Mouse (Mus musculus): ENCODE results near the gene Eif4enif1. TPM values are rescaled to one million over a fixed set of nuclear protein-coding genes. Genes with fewer than 3 reads are reported as not detected.
A peak's percentile ranks its signal among the peaks of the same experiment; 100 is the strongest.
"Not testable (repeated sequence)": the region's sequence is repeated elsewhere in the genome, so short reads cannot be mapped to it uniquely, and the experiment has no call there.

Eif4enif1 gene
- total RNA-seq (2021) = 10 to 100 TPM; 60.6 to 62.1 TPM

GRCm38 (mm10) chr11:3202231-3202701, at the start of gene Eif4enif1:
TSS of gene Eif4enif1 (plus strand) at chr11:3202392.
- peak; percentile 83 to 94 for DNase-seq (ENCODE audit: extremely low spot score in 1 of 2, low spot score in 2 of 2)
- intact Hi-C loops (cut with DNase I) = loop anchor here (5.0 kb wide), 1 partner anchor 65 kb away; the partner anchor contains the start of gene Drg1

DNA sequence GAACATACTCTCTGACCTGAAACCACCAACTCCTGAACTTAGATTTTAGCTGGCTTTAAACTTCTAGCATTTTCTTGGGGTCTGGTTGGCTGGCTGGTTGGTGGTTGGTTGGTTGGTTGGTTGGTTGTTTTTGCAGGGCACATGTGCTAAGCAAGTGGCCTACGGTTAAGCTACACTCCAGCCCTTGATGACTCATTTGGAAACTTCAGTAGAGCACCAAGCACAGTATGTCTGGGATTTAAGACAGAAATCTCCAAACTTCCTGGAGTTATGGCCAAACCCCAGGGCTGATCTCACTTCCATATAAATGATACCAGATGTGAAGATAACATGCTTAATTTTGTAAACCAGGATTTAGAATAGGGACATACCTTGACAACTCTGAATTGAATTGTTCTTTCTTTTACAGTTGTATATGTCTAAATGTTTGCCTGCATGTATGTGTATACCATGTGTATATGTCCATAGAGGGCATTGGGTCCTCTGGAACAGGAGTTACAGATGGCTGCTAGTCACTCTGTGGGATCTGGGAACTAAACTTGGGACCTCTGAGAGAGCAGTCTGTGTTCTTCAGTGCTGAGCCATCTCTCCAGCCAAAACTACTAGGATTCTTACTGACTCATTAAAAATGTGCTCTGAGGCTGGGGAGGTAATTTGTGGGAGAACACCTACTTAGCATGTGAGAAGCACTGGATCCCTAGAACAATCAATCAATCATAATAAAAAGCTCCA, 48.4 kb upstream of the Eif4enif1 start:
- intact Hi-C loops (cut with DNase I) = not testable (repeated sequence)
- peak; percentile 66 to 76 for DNase-seq (ENCODE audit: extremely low spot score in 1 of 2, low spot score in 2 of 2)

GRCm38 (mm10) chr11:3156991-3157390, 45.2 kb upstream of the Eif4enif1 start:
- intact Hi-C loops (cut with DNase I); DNase-seq (ENCODE audit: extremely low spot score in 1 of 2, low spot score in 2 of 2): not testable (repeated sequence)

DNA sequence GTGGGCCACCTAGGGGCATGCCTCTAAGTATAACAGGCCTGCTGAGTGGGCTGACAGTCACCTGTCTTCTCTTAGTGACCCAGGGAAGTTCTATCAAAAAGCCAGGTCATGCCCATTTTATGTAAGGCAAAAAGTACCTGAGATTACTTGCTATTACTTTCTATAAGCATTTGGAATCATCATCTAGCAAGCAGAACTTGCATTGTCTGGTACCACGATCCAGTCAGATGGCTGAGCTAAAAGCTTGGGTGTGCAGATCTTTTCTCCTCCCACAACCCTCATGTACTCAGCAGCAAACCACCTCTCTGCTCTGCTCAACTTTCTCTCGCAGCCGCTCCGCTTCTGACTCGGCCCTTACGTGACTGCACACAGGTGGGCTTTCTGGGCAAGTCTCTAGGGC, 44.2 kb upstream of the Eif4enif1 start:
- intact Hi-C loops (cut with DNase I); DNase-seq (ENCODE audit: extremely low spot score in 1 of 2, low spot score in 2 of 2): not testable (repeated sequence)

- DNase-seq (ENCODE audit: extremely low spot score in 1 of 2, low spot score in 2 of 2); intact Hi-C loops (cut with DNase I): not testable (repeated sequence)
Observed at GRCm38 (mm10) chr11:3158800-3159199, 43.4 kb upstream of the Eif4enif1 start.

DNA sequence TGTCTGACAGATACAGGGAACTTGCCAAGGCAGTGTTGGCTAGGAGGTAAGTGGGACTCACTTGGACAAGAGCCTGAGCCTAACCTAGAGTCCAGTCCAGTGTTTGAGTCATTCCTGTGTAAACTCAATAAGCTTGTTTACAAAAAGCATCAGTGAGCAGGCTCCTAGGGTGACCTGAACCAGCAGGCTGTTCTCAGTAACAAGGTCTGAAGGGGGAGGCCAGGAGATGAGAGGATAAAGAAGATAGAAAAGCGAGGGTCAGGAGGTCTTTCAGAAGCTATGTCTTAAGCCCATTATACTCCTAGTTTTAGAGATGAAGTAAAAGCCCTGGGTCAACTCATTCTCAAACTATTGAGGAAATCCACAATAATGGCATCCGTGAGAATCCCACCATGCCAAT, 40.8 kb upstream of the Eif4enif1 start:
- intact Hi-C loops (cut with DNase I) = not testable (repeated sequence)
- DNase-seq (ENCODE audit: extremely low spot score in 1 of 2, low spot score in 2 of 2) = peak in 1 of 2 experiments; percentile 75

DNA sequence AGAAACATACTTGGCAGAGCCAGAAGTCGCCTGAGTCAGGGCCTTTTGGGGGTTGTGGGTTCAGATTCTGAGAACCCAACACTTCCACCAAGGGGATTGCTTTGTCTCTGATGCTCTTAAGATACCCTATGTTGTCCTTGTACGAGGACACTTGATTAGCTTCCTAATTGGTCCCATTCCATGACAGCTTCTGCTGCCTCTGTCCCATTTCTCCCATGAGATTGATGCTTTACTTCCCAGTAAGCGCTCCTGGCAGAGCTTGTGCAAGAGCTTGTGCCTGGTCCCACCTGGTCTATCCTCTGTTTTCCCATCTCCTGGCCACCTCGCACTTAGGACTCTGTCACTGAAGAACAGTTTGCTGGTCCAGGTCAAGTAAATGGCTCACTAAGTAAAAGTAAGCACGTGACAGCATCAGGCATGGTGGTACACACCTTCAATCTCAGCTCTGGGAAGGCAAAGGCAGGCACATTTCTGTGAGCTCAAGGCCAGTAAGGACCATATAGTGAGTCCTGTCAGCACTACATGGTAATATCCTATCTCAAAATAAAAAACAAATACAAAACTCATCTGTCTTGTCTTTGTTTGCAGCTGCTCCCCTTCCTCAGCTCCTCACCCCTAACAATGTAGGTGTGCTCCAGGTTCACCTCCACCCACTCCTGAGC, 39.8 kb upstream of the Eif4enif1 start:
- intact Hi-C loops (cut with DNase I) = not testable (repeated sequence)

GRCm38 (mm10) chr11:3163122-3163521, 39.1 kb upstream of the Eif4enif1 start:
- intact Hi-C loops (cut with DNase I) = not testable (repeated sequence)
- DNase-seq (ENCODE audit: extremely low spot score in 1 of 2, low spot score in 2 of 2) = peak in 1 of 2 experiments; percentile 59

More for the DNA sequence above, 39.8 kb upstream of the Eif4enif1 start:
- DNase-seq (ENCODE audit: extremely low spot score in 1 of 2, low spot score in 2 of 2) = peak in 1 of 2 experiments; percentile 72

DNA sequence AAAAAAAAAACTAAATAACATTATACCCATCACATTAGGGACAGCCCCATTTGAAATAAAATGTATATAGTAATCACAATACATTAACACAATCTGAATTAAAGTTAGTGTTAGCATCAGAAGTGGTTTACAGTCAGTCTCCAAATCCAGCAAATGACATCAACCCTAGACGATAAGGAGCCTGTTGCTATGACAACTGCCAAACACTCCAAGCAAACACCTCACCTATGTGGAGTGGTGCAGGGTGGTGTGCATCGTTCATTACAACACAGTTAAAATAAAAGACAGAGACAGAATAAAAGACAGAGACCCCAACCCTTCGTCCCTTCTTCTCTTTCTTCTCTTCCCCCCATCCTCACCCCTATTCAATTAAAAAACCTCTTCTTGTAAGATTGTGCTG, 38.5 kb upstream of the Eif4enif1 start:
- intact Hi-C loops (cut with DNase I); DNase-seq (ENCODE audit: extremely low spot score in 1 of 2, low spot score in 2 of 2): not testable (repeated sequence)

GRCm38 (mm10) chr11:3165210-3165782, 36.9 kb upstream of the Eif4enif1 start:
- DNase-seq (ENCODE audit: extremely low spot score in 1 of 2, low spot score in 2 of 2); intact Hi-C loops (cut with DNase I): not testable (repeated sequence)

DNA sequence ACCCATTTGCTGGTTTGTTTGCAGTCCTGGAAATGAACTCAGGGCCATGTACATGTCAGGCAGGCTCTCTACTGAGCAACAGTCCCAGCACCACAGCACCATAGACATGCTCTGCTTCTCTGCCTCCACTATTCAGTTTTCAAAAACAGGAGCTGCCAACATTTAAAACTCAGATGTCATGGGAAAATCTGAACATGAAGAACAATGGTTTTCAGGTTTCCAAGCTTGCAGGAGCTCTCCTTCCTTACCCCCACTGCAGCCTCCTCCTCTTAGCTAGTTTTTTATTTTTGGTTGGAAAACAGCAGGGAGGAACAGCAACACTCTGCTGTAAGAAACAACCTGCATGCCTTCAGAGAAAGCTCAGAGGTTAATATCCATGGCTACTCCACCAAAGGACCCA, 35.9 kb upstream of the Eif4enif1 start:
- DNase-seq (ENCODE audit: extremely low spot score in 1 of 2, low spot score in 2 of 2); intact Hi-C loops (cut with DNase I): not testable (repeated sequence)

- DNase-seq (ENCODE audit: extremely low spot score in 1 of 2, low spot score in 2 of 2); intact Hi-C loops (cut with DNase I): not testable (repeated sequence)
Observed at GRCm38 (mm10) chr11:3167129-3167528, 35.1 kb upstream of the Eif4enif1 start.

DNA sequence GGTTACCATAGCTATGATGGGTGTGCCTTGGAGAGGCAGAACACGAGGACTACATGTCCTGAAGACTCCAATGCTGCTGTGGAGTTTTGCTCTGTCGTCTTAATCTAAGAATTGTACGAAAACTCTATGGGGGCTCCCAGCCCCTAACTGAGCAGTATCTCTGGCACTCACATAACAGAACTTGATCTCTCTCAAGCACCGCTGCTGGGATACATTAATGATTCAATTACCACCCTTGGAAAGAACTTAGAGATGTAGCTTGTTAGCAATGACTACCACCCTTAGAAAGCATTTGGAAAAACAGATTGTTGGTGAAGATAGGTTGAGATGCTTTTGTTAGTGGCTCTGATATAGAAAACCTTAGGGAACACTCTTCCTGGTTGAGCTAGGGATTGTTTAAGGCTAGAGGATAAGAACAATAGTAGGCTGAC, 34.6 kb upstream of the Eif4enif1 start:
- intact Hi-C loops (cut with DNase I) = not testable (repeated sequence)
- peak; percentile 38 to 65 for DNase-seq (ENCODE audit: extremely low spot score in 1 of 2, low spot score in 2 of 2)

DNA sequence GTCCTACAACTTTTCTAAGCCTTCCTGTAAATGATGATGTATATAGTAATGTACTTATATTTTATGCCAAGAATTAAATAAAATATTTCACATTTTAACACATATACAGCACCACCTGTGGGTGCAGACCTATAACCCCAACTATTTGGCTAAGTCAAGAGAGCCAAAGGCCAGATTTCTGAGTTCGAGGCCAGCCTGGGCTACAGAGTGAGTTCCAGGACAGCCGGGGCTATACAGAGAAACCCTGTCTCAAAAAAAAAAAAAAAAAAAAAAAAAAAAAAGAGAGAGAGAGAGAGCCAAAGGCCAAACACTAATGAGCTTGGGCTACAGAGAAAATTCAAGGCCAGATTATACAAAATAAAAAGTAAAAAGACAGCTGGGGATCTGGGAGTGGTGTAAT, 33.1 kb upstream of the Eif4enif1 start:
- DNase-seq (ENCODE audit: extremely low spot score in 1 of 2, low spot score in 2 of 2) = peak in 1 of 2 experiments; percentile 56
- intact Hi-C loops (cut with DNase I) = not testable (repeated sequence)

- peak; percentile 38 to 72 for DNase-seq (ENCODE audit: extremely low spot score in 1 of 2, low spot score in 2 of 2)
- intact Hi-C loops (cut with DNase I) = not testable (repeated sequence)
Observed at GRCm38 (mm10) chr11:3171931-3172330, 30.3 kb upstream of the Eif4enif1 start.

DNA sequence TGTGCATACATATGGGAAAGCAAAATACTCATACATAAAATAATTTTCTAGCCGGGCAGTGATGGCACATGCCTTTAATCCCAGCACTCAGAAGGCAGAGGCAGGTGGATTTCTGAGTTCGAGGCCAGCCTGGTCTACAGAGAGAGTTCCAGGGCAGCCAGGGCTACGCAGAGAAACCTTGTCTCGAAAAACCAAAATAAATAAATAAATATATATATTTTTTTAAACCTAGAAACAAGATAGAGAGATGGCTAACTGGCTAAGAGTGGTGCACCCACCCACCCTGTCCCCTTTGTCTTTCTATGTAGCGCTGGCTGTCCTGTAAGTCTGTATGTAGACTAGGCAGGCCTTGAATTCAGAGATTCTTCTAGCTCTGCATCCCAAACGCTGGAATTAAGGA, 29.7 kb upstream of the Eif4enif1 start:
- intact Hi-C loops (cut with DNase I); DNase-seq (ENCODE audit: extremely low spot score in 1 of 2, low spot score in 2 of 2): not testable (repeated sequence)

DNA sequence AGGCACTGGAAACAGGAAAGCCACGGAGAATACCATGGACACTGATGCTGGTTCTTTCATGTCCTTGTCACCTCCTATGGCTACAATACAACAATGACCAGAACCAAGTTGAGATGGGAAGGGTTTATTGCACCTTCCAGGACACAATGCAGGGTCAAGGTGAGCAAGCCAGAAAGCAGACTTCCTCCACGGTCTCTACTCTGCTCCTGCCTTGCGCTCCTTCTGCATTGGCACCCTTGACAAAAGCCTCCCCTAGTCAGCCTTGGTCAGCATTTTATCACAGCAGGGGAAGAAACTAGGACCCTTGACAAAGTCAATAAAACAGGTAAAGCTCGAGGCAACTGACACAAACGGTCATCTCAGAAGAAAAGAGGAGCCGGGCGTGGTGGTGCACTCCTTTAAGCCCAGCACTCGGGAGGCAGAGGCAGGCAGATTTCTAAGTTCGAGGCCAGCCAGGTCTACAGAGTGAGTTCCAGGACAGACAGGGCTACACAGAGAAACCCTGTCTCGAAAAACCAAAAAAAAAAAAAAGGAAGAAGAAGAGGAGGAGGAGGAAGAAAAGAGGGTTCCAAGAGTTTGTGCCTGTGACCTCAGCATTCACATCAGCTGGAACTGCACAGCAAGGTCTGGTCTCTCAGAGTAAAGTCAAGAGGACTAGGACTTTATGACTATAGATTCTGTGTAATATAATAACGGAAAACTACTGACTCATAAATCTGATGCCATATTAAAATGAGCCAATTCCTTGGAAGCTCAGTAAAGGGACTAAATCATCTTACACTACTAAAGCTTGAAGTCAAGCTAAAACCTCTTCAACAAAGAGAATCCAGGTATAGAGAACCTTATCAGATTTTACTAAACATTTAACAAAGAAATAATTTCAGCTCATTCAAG, 28.5 kb upstream of the Eif4enif1 start:
- peak; percentile 57 to 89 for DNase-seq (ENCODE audit: extremely low spot score in 1 of 2, low spot score in 2 of 2)
- intact Hi-C loops (cut with DNase I) = not testable (repeated sequence)

DNA sequence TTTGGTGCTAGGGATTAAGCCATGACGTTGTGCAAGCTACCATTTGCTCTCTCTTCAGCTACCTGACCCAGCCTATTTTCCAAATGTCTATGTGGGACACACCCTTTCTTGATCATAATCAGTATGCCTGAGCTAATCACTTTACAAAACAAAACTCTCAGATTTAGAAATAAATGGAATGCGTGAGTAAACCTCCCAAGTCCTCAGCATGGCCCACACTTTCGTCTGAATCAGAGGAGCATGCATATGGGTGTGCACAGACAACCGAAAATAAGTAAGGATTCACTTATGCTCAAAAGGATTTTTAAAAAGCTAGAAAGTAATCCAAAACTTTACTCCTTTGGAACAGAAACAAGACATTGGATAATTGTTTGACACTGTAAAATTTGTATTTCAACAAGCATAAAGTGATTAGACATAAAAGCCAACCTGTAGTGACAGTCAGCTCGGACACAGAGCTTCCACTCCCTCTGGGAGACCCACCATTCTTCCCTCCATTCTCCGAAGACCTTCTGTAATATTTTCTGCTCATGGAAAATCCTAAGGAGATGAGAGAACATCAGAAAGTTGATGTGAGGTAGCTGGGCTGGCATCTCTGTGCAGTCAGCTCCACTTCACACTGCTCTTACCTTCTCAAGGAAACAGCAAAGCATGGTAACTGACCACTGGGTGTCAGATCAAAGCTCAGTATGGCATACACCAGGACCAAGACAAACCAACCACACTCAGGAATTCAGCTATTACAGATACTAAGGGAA, 23.0 kb upstream of the Eif4enif1 start:
- peak in 1 of 2 experiments; percentile 71 for DNase-seq (ENCODE audit: extremely low spot score in 1 of 2, low spot score in 2 of 2)
- intact Hi-C loops (cut with DNase I) = not testable (repeated sequence)
